Mouse (Mus musculus): ENCODE results near the gene Mcrs1. TPM values are rescaled to one million over a fixed set of nuclear protein-coding genes. Genes with fewer than 3 reads are reported as not detected.

The Mcrs1 gene
- polyA plus RNA-seq, 1 experiment = 84.9 TPM

DNA sequence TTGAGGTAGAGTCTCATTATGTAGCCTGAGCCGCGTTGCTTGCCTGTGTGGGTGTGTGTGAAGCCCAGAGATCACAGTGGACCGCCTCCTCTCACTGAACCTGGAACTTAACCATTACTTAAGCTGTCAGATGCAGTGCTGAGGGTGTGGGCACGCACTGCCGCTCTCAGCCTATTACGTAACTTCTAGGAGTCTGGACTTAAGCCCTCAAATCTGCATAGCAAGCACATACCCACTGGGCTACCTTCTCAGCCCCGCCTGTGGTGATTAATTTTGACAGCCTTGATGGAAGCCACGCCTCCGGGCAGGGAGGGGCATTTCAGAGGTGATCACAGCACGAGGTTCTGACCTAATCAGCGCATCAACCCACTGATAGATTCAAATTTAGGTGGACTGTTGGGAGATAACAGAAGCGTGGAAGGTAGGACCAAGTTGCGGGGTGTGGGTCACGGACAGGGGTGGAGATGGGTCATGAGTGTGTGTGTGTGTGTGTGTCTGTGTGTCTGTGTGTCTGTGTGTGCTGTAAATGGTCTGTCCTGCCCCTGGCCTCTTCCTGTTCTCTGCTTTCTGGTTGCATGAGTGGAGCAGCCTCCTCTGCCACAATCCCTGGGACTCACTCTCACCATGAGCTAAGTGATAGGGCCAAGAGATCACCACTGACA is 32.9 kb upstream of the Mcrs1 start:
- H3K4me3 ChIP-seq (replicated peaks; ENCODE audit: insufficient read depth, low read depth, low read length) = no peak overlapping the region
- WGBS = 54% methylated on average over 14 of the region's 14 CpGs
- H3K27ac ChIP-seq (ENCODE audit: insufficient read depth, low read length) = no peak overlapping the region
- TF ChIP-seq POLR2A (IDR thresholded peaks at IDR 0.05; ENCODE audit: borderline replicate concordance, insufficient read depth, low read length) (no peak), CTCF (IDR thresholded peaks at IDR 0.05; ENCODE audit: borderline replicate concordance, insufficient read depth, low read depth, low read length) (no peak)
- no peaks in the 10 kb centered on the region for H3K4me1 ChIP-seq (ENCODE audit: control insufficient read depth, insufficient read depth, low read length)
- no peaks in the 10 kb centered on the region for H3K27me3 ChIP-seq (ENCODE audit: control insufficient read depth, insufficient read depth, low read length)
- no peak for DNase-seq

DNA sequence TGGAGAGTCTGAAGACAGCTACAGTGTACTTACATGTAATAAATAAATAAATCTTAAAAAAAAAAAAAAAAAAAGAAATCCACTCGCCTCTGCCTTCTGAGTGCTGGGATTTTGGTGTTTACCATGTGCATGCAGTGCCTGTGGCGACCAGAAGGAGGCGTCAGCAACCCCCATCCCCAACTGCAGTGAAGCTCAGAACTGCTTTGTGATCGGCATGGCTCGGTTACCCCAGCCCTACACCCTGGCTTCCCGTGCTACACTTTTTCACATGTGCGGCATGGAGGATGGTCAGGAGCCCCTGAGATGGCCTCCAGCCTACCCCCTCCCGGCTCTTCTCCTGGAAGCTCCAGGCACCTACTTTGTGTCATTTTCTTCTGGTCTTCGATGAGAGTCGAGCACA is 31.7 kb upstream of the Mcrs1 start:
- H3K27me3 ChIP-seq (ENCODE audit: control insufficient read depth, insufficient read depth, low read length) = no peaks in the 10 kb centered on the region
- no peak overlapping the region for H3K4me3 ChIP-seq (replicated peaks; ENCODE audit: insufficient read depth, low read depth, low read length)
- 65% methylated on average over 10 of the region's 10 CpGs for WGBS
- TF ChIP-seq CTCF (IDR thresholded peaks at IDR 0.05; ENCODE audit: borderline replicate concordance, insufficient read depth, low read depth, low read length) (peak; percentile 27; the same call in 1 of the 2 replicates), POLR2A (IDR thresholded peaks at IDR 0.05; ENCODE audit: borderline replicate concordance, insufficient read depth, low read length) (no peak)
- H3K27ac ChIP-seq (ENCODE audit: insufficient read depth, low read length) = no peak overlapping the region
- no peak for DNase-seq
- no peaks in the 10 kb centered on the region for H3K4me1 ChIP-seq (ENCODE audit: control insufficient read depth, insufficient read depth, low read length)

DNA sequence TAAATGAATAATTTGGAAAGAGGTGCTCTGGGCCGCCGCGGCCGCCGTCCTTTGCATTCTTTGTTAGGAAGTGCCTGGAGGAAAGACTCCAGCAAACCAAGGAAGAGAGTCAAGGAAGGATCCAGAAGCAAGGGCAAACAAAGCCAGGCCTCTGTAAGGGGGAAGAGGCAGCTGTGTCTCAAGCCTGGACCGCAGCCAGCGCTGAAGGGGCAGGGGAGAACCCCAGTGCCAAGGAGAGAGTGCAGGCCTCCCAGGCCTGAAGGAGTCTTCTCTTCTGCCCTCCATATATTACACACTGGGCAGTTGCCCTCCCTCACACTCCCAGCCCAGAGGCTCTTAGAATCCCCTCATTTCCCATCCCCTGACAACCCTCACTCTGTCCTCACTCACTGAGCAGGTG is 26.5 kb upstream of the Mcrs1 start:
- Histone ChIP-seq H3K27me3 (ENCODE audit: control insufficient read depth, insufficient read depth, low read length) (no peaks in the 10 kb centered on the region), H3K4me3 (replicated peaks; ENCODE audit: insufficient read depth, low read depth, low read length) (no peak overlapping the region), H3K27ac (ENCODE audit: insufficient read depth, low read length) (no peak overlapping the region), H3K4me1 (ENCODE audit: control insufficient read depth, insufficient read depth, low read length) (no peaks in the 10 kb centered on the region)
- TF ChIP-seq CTCF (IDR thresholded peaks at IDR 0.05; ENCODE audit: borderline replicate concordance, insufficient read depth, low read depth, low read length) = no peak
- no peak for TF ChIP-seq POLR2A (IDR thresholded peaks at IDR 0.05; ENCODE audit: borderline replicate concordance, insufficient read depth, low read length)
- WGBS = 64% methylated on average over 7 of the region's 7 CpGs
- no peak for DNase-seq

DNA sequence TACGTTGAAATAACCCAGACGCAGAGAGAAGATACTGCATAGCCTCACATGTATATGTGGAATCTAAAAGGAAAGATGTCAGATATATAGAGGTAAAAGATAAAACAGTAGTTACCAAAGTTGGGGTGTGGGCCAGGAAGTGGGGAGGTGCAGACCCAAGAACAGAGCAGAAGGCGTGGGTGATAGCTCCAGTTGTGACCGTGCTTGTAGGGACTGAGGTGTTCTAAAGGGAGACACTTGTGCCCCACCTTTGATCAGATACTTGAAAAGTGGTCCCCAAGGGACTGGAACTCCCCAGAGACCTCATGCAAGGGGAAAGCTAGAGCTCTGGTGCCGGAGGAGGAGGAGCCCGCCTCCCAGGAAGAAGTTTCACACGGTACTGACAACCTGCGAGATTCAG is 24.3 kb upstream of the Mcrs1 start:
- TF ChIP-seq CTCF (IDR thresholded peaks at IDR 0.05; ENCODE audit: borderline replicate concordance, insufficient read depth, low read depth, low read length) = no peak
- no peak for TF ChIP-seq POLR2A (IDR thresholded peaks at IDR 0.05; ENCODE audit: borderline replicate concordance, insufficient read depth, low read length)
- 90% methylated on average over 8 of the region's 8 CpGs for WGBS
- H3K27ac ChIP-seq (ENCODE audit: insufficient read depth, low read length) = no peak overlapping the region
- H3K4me3 ChIP-seq (replicated peaks; ENCODE audit: insufficient read depth, low read depth, low read length) = no peak overlapping the region
- no peaks in the 10 kb centered on the region for H3K4me1 ChIP-seq (ENCODE audit: control insufficient read depth, insufficient read depth, low read length)
- DNase-seq = no peak
- H3K27me3 ChIP-seq (ENCODE audit: control insufficient read depth, insufficient read depth, low read length) = no peaks in the 10 kb centered on the region

DNA sequence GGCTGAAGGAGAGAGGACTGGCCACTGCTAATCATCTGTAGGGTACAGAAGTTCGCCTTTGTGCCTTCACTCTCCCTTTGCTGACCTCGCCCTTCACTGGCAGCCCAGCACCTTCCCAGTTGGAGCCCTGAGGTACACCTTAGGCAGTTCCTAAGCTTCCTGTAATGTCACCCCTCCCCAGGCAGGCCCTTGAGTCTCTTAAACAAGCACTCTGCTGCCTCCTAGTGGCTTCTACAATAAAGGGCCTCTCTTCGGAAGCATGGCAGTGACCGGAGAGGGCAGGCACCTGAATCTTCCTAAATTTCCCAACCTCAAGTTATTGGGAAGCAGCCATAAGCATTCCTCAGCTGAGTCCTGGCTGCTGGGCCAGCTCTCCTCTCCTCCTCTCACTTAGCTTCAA is 13.9 kb upstream of the Mcrs1 start:
- H3K27ac ChIP-seq (ENCODE audit: insufficient read depth, low read length) = no peak overlapping the region
- peak; percentile 79 for TF ChIP-seq CTCF (IDR thresholded peaks at IDR 0.05; ENCODE audit: borderline replicate concordance, insufficient read depth, low read depth, low read length)
- no peak for TF ChIP-seq POLR2A (IDR thresholded peaks at IDR 0.05; ENCODE audit: borderline replicate concordance, insufficient read depth, low read length)
- 32% methylated on average over 4 of the region's 4 CpGs for WGBS
- DNase-seq = peak; percentile 58 to 75
- no peaks in the 10 kb centered on the region for H3K4me1 ChIP-seq (ENCODE audit: control insufficient read depth, insufficient read depth, low read length)
- no peaks in the 10 kb centered on the region for H3K27me3 ChIP-seq (ENCODE audit: control insufficient read depth, insufficient read depth, low read length)
- H3K4me3 ChIP-seq (replicated peaks; ENCODE audit: insufficient read depth, low read depth, low read length) = no peak overlapping the region

DNA sequence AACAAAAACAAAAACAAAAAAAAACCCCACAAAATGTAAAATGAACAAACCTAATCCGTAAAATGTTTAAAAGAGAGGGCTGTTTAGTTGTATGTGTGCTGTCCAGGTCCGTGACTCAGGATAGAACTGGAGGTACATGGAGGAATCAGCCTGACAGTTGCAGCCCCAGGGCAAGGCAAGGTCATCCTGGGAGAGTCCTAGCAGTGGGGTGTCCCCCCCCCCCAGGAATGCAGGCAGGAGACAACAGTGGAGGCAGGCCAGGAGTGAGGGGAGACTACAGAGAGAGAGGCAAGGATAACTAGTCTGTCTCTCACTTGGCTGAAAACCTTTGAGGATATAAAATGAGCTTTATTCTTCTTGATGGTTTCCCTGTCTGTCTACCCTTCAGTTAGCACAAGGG is 12.6 kb upstream of the Mcrs1 start:
- no peaks in the 10 kb centered on the region for H3K27me3 ChIP-seq (ENCODE audit: control insufficient read depth, insufficient read depth, low read length)
- no peak overlapping the region for H3K27ac ChIP-seq (ENCODE audit: insufficient read depth, low read length)
- TF ChIP-seq POLR2A (IDR thresholded peaks at IDR 0.05; ENCODE audit: borderline replicate concordance, insufficient read depth, low read length) = no peak
- TF ChIP-seq CTCF (IDR thresholded peaks at IDR 0.05; ENCODE audit: borderline replicate concordance, insufficient read depth, low read depth, low read length) = no peak
- no peak for DNase-seq
- H3K4me3 ChIP-seq (replicated peaks; ENCODE audit: insufficient read depth, low read depth, low read length) = no peak overlapping the region
- no peaks in the 10 kb centered on the region for H3K4me1 ChIP-seq (ENCODE audit: control insufficient read depth, insufficient read depth, low read length)
- 95% methylated on average over 2 of the region's 2 CpGs for WGBS

DNA sequence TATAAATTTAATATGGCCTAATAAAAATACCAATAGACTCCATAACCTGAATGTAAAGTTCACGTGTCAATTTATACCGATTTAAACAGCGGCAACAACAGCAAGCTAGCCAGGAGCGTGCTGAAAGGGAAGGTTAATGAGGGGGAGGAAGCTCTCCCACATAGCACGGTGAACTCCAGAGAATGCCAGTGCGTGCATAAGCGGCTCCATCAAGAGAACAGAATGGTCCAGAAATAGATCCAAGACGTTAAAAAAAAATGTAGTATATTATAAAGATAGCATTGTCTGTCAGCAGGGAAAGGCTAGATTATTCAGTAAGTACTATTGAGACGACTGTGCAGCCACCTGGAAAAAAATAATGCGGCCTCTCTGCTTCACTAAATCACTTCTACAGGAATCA is 10.9 kb upstream of the Mcrs1 start:
- no peaks in the 10 kb centered on the region for H3K4me1 ChIP-seq (ENCODE audit: control insufficient read depth, insufficient read depth, low read length)
- H3K27ac ChIP-seq (ENCODE audit: insufficient read depth, low read length) = no peak overlapping the region
- no peak for DNase-seq
- H3K4me3 ChIP-seq (replicated peaks; ENCODE audit: insufficient read depth, low read depth, low read length) = no peak overlapping the region
- H3K27me3 ChIP-seq (ENCODE audit: control insufficient read depth, insufficient read depth, low read length) = no peaks in the 10 kb centered on the region
- TF ChIP-seq POLR2A (IDR thresholded peaks at IDR 0.05; ENCODE audit: borderline replicate concordance, insufficient read depth, low read length) (no peak), CTCF (IDR thresholded peaks at IDR 0.05; ENCODE audit: borderline replicate concordance, insufficient read depth, low read depth, low read length) (no peak)
- WGBS = 43% methylated on average over 10 of the region's 10 CpGs

DNA sequence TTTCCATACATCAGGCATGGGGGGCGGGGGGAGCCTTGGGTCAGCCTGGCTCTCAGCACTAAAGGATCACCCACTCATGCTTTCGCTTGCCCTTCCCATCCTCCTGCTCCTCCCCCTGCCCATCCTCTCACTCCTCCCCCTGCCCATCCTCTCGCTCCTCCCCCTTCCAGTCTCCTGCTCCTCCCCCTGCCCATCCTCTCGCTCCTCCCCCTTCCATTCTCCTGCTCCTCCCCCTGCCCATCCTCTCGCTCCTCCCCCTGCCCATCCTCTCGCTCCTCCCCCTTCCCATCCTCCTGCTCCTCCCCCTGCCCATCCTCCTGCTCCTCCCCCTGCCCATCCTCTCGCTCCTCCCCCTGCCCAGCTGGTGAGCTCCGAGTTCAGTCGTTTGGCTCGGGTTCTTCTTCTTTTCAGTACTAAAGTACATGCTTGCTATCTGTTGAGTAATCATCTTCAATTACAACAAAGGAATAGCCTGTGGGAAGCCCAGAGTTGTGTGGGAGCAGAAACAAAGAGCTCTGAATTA is 8.0 kb upstream of the Mcrs1 start:
- WGBS = 7% methylated on average over 10 of the region's 10 CpGs
- no peaks in the 10 kb centered on the region for H3K4me1 ChIP-seq (ENCODE audit: control insufficient read depth, insufficient read depth, low read length)
- DNase-seq = peak; percentile 30 to 50
- no peak overlapping the region for H3K27ac ChIP-seq (ENCODE audit: insufficient read depth, low read length)
- TF ChIP-seq POLR2A (IDR thresholded peaks at IDR 0.05; ENCODE audit: borderline replicate concordance, insufficient read depth, low read length) = no peak
- no peaks in the 10 kb centered on the region for H3K27me3 ChIP-seq (ENCODE audit: control insufficient read depth, insufficient read depth, low read length)
- peak overlapping the region; percentile 26 for H3K4me3 ChIP-seq (replicated peaks; ENCODE audit: insufficient read depth, low read depth, low read length)

All from cerebellum, adult 2 months (tissue).